ENCODE assay signal across 19 mouse cellular contexts in the genomic region with DNA sequence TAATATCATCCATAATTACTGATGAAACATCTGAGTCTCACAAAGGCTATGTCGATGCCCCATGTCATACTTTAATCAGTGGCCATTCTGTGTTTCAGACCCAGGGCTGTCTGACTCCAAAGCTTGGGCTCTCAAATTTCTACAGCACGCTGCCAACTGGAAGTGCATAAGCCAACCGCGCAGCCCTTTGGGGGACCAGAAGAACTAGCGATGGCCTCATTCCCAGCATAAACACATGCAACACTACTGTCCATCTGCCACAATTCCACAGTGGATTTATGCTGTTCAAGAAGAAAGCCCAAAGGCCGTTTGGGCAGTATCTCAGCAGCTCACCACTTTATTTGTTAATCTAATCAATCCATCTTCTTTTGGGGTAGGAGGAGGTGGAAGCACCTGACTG.
DNase-seq lines count a peak whose midpoint lies in the region; ATAC-seq and TF ChIP-seq lines count a peak whose summit lies in the region.
"Had no signal": no experiment of that assay in that cellular context is flagged by ENCODE, and none has a peak within 500 bp of the region (broad histone marks: within the 10 kb centered on the region; RNA-seq: fewer than 3 reads in every experiment).

No protein-coding gene starts in this region.

- DNase-seq in heart, adult 11 months = peak; percentile 9
- no peak for DNase-seq in heart, postnatal 36 days
- DNase-seq in midbrain, postnatal 0 days (ENCODE audit: low spot score) = peak; percentile 70
- DNase-seq in cerebellum, adult 9-11 months = peak; percentile 87
- no peak for DNase-seq in urinary bladder, postnatal 25 days (ENCODE audit: low spot score)
- DNase-seq: embryo, embryonic 11 days; forebrain, postnatal 0 days; heart, adult 2 months; kidney, adult 11 months; lung, embryonic 14.5 days; lung, postnatal 36 days; thymus, postnatal 14 days had no signal

- 85% methylated on average over 6 of the region's 6 CpGs for WGBS in midbrain, postnatal 0 days
- whole genome bisulfite sequencing in midbrain, embryonic 16.5 days = 78% methylated on average over 6 of the region's 6 CpGs

- no peak overlapping the region for H3K9ac ChIP-seq in midbrain, postnatal 0 days (replicated peaks; ENCODE audit: low read length, poor library complexity, severe bottlenecking)
- H3K9ac ChIP-seq in midbrain, embryonic 16.5 days (ENCODE audit: low read depth, low read length) = no peak overlapping the region
- H3K9ac ChIP-seq: forebrain, postnatal 0 days; limb, embryonic 12.5 days; liver, embryonic 12.5 days; lung, embryonic 14.5 days; neural tube, embryonic 12.5 days had no signal

- no peaks in the 10 kb centered on the region for H3K9me3 ChIP-seq in midbrain, postnatal 0 days (ENCODE audit: low read length)
- no peaks in the 10 kb centered on the region for H3K9me3 ChIP-seq in midbrain, embryonic 16.5 days (replicated peaks; ENCODE audit: control insufficient read depth, low read length, poor library complexity, severe bottlenecking)
- H3K9me3 ChIP-seq: limb, embryonic 12.5 days; liver, embryonic 12.5 days; neural tube, embryonic 12.5 days had no signal

- ATAC-seq in midbrain, postnatal 0 days (ENCODE audit: low FRiP score) = no peak
- ATAC-seq in midbrain, embryonic 16.5 days = no peak
- ATAC-seq in monocyte, adult 5-6 weeks (replicated peaks; ENCODE audit: insufficient number of reproducible peaks, low FRiP score, low TSS enrichment, poor library complexity, severe bottlenecking) = no peak
- ATAC-seq: forebrain, postnatal 0 days; liver, embryonic 12.5 days had no signal

- no peak overlapping the region for H3K4me3 ChIP-seq in midbrain, postnatal 0 days (ENCODE audit: low read depth, low read length)
- H3K4me3 ChIP-seq in midbrain, embryonic 16.5 days (ENCODE audit: low read depth, low read length) = no peak overlapping the region
- H3K4me3 ChIP-seq: heart, adult 2 months; left cerebral cortex, adult 2 months; limb, embryonic 12.5 days; liver, embryonic 12.5 days; neural tube, embryonic 12.5 days had no signal

- no peak overlapping the region for H3K27ac ChIP-seq in midbrain, postnatal 0 days (ENCODE audit: low read depth, low read length)
- no peak overlapping the region for H3K27ac ChIP-seq in midbrain, embryonic 16.5 days (ENCODE audit: low read length)
- H3K27ac ChIP-seq: heart, adult 2 months; left cerebral cortex, adult 2 months; limb, embryonic 12.5 days; liver, embryonic 12.5 days; neural tube, embryonic 12.5 days had no signal

- H3K27me3 ChIP-seq in midbrain, postnatal 0 days (ENCODE audit: insufficient read depth, low read length) = no peaks in the 10 kb centered on the region
- H3K27me3 ChIP-seq in midbrain, embryonic 16.5 days (ENCODE audit: control insufficient read depth, insufficient read depth, low read depth, low read length) = no peaks in the 10 kb centered on the region
- H3K27me3 ChIP-seq: CH12.LX; limb, embryonic 12.5 days; liver, embryonic 12.5 days; neural tube, embryonic 12.5 days had no signal

- intact Hi-C loops in heart, postnatal 36 days (cut with DNase I) = no loop called here

- no peaks in the 10 kb centered on the region for H3K36me3 ChIP-seq in midbrain, postnatal 0 days (ENCODE audit: insufficient read depth, low read length)
- no peaks in the 10 kb centered on the region for H3K36me3 ChIP-seq in midbrain, embryonic 16.5 days (ENCODE audit: control insufficient read depth, insufficient read depth, low read length)
- H3K36me3 ChIP-seq: limb, embryonic 12.5 days; liver, embryonic 12.5 days; neural tube, embryonic 12.5 days had no signal

- TF ChIP-seq CTCF in midbrain, postnatal 0 days (IDR thresholded peaks at IDR 0.05) = no peak

- H3K4me2 ChIP-seq in midbrain, postnatal 0 days (ENCODE audit: low read depth, low read length, poor library complexity, severe bottlenecking) = no peak overlapping the region
- no peak overlapping the region for H3K4me2 ChIP-seq in midbrain, embryonic 16.5 days (ENCODE audit: low read length)
- H3K4me2 ChIP-seq: limb, embryonic 12.5 days; liver, embryonic 12.5 days; lung, embryonic 14.5 days; neural tube, embryonic 12.5 days had no signal

- H3K4me1 ChIP-seq in midbrain, postnatal 0 days (ENCODE audit: insufficient read depth, low read length) = no peaks in the 10 kb centered on the region
- H3K4me1 ChIP-seq in midbrain, embryonic 16.5 days (ENCODE audit: control insufficient read depth, insufficient read depth, low read length) = peaks cover 11% of the 10 kb centered on the region
- H3K4me1 ChIP-seq: limb, embryonic 12.5 days; liver, embryonic 12.5 days had no signal

Comparison
In these comparisons a context has a peak if more than half of its experiments do, and no peak if none do; other contexts are left out.
1. DNase-seq: peak in heart, adult 11 months (single experiment), midbrain, postnatal 0 days (single experiment) and cerebellum, adult 9-11 months (single experiment); none in heart, postnatal 36 days (0 of 2) and urinary bladder, postnatal 25 days (single experiment).